Mouse (Mus musculus): Measurements from ENCODE around the gene Olfr1450. TPM values are rescaled to one million over a fixed set of nuclear protein-coding genes. Genes with fewer than 3 reads are reported as not detected.
"Not testable (repeated sequence)": the region's sequence is repeated elsewhere in the genome, so short reads cannot be mapped to it uniquely, and the experiment has no call there.

Olfr1450 gene
- not detected in 2 replicates for polyA plus RNA-seq (2012; rRNA removed)

- no peak for DNase-seq (ENCODE audit: extremely low spot score in 1 of 2, low spot score in 1 of 2)
Observed at GRCm38 (mm10) chr19:12949958-12950357, at the start of gene Olfr1450. Olfr1450 (plus strand) TSS chr19:12950258.

- DNase-seq (ENCODE audit: extremely low spot score in 1 of 2, low spot score in 1 of 2): no peak
Observed at GRCm38 (mm10) chr19:12903643-12904042, 46.4 kb upstream of the Olfr1450 start, which contains the start of gene Olfr1447. Olfr1447 (minus strand) TSS chr19:12903743.

GRCm38 (mm10) chr19:12924319-12924718 lies 25.7 kb upstream of the Olfr1450 start, which contains the start of gene Olfr1448:
Olfr1448 (minus strand) TSS chr19:12924419.
- DNase-seq (ENCODE audit: extremely low spot score in 1 of 2, low spot score in 1 of 2): no peak

GRCm38 (mm10) chr19:12930540-12930939 lies 19.5 kb upstream of the Olfr1450 start, which contains the start of gene Olfr1449:
Olfr1449 (plus strand) TSS chr19:12930840.
- no peak for DNase-seq (ENCODE audit: extremely low spot score in 1 of 2, low spot score in 1 of 2)

GRCm38 (mm10) chr19:12970082-12970481 lies 20.0 kb downstream of the Olfr1450 start:
- DNase-seq (ENCODE audit: extremely low spot score in 1 of 2, low spot score in 1 of 2): not testable (repeated sequence)

GRCm38 (mm10) chr19:12992316-12992715 lies 42.3 kb downstream of the Olfr1450 start:
- not testable (repeated sequence) for DNase-seq (ENCODE audit: extremely low spot score in 1 of 2, low spot score in 1 of 2)

GRCm38 (mm10) chr19:12994714-12995113 lies 44.7 kb downstream of the Olfr1450 start, which contains the start of gene Olfr1451:
Olfr1451 (plus strand) TSS chr19:12995014.
- no peak for DNase-seq (ENCODE audit: extremely low spot score in 1 of 2, low spot score in 1 of 2)

Other genes with a start within 250 kb of the Olfr1450 start
- gene Cntf, start 184.6 kb upstream of the Olfr1450 start, polyA plus RNA-seq (2012; rRNA removed): 3.3 and 3.9 TPM in 2 replicates
- 46.6 and 50.8 TPM in 2 replicates for gene Zfp91, start 154.1 kb upstream of the Olfr1450 start, polyA plus RNA-seq (2012; rRNA removed)
- gene Lpxn, start 154.1 kb upstream of the Olfr1450 start, polyA plus RNA-seq (2012; rRNA removed): 1.8 and 2.5 TPM in 2 replicates
- not detected in 2 replicates for gene Gm5244, start 103.6 kb upstream of the Olfr1450 start, polyA plus RNA-seq (2012; rRNA removed)
- gene Olfr1444, start 93.0 kb upstream of the Olfr1450 start, polyA plus RNA-seq (2012; rRNA removed): not detected in 2 replicates
- not detected in 2 replicates for gene Olfr1445, start 66.4 kb upstream of the Olfr1450 start, polyA plus RNA-seq (2012; rRNA removed)
- gene Olfr1446, start 56.7 kb upstream of the Olfr1450 start, polyA plus RNA-seq (2012; rRNA removed): not detected in 2 replicates
- gene Olfr1447, start 46.5 kb upstream of the Olfr1450 start, polyA plus RNA-seq (2012; rRNA removed): 0.06 TPM in 1 of 2 replicates, not detected in the other
- gene Olfr1448, start 25.8 kb upstream of the Olfr1450 start, polyA plus RNA-seq (2012; rRNA removed): 0.04 TPM in 1 of 2 replicates, not detected in the other
- gene Olfr1449, start 19.4 kb upstream of the Olfr1450 start, polyA plus RNA-seq (2012; rRNA removed): not detected in 2 replicates
- gene Olfr1451, start 44.8 kb downstream of the Olfr1450 start, polyA plus RNA-seq (2012; rRNA removed): not detected in 2 replicates
- gene Olfr1453, start 78.1 kb downstream of the Olfr1450 start, polyA plus RNA-seq (2012; rRNA removed): not detected in 2 replicates
- gene Olfr1454, start 110.4 kb downstream of the Olfr1450 start, polyA plus RNA-seq (2012; rRNA removed): not detected in 2 replicates
- gene Olfr1457, start 147.6 kb downstream of the Olfr1450 start, polyA plus RNA-seq (2012; rRNA removed): not detected in 2 replicates
- gene Olfr1458, start 156.5 kb downstream of the Olfr1450 start, polyA plus RNA-seq (2012; rRNA removed): not detected in 2 replicates
- gene Olfr1459, start 199.3 kb downstream of the Olfr1450 start, polyA plus RNA-seq (2012; rRNA removed): 0.02 TPM in 1 of 2 replicates, not detected in the other
- not detected in 2 replicates for gene Olfr1461, start 212.7 kb downstream of the Olfr1450 start, polyA plus RNA-seq (2012; rRNA removed)
- not detected in 2 replicates for gene Olfr1462, start 235.5 kb downstream of the Olfr1450 start, polyA plus RNA-seq (2012; rRNA removed)